Mouse (Mus musculus): ENCODE results near the gene Trim10.
A peak's percentile ranks its signal among the peaks of the same experiment; 100 is the strongest.

Gene Trim10

GRCm38 (mm10) chr17:36869284-36869954 lies at the start of gene Trim10:
Trim10 (plus strand) TSS chr17:36869574.
- DNase-seq = no peak

GRCm38 (mm10) chr17:36824005-36824404 lies 45.4 kb upstream of the Trim10 start:
- peak; percentile 76 for DNase-seq

GRCm38 (mm10) chr17:36825525-36825924 lies 43.8 kb upstream of the Trim10 start:
- DNase-seq = no peak

- DNase-seq = peak; percentile 94
These were observed 43.4 kb upstream of the Trim10 start for GRCm38 (mm10) chr17:36826002-36826401.

GRCm38 (mm10) chr17:36828488-36828887 lies 40.9 kb upstream of the Trim10 start:
- no peak for DNase-seq

GRCm38 (mm10) chr17:36830470-36830869 lies 38.9 kb upstream of the Trim10 start:
- DNase-seq = no peak

- no peak for DNase-seq
These were observed 36.7 kb upstream of the Trim10 start for GRCm38 (mm10) chr17:36832694-36833093.

GRCm38 (mm10) chr17:36835591-36836426 lies 33.6 kb upstream of the Trim10 start:
- peak; percentile 83 for DNase-seq

GRCm38 (mm10) chr17:36836427-36836812 lies 33.0 kb upstream of the Trim10 start:
- no peak for DNase-seq

- peak; percentile 98 for DNase-seq
These were observed 32.3 kb upstream of the Trim10 start, which contains the start of gene Trim26 for GRCm38 (mm10) chr17:36836874-36837647. Trim26 (plus strand) TSS chr17:36837134.

- no peak for DNase-seq
These were observed 30.4 kb upstream of the Trim10 start for GRCm38 (mm10) chr17:36839001-36839400.

- no peak for DNase-seq
These were observed 29.4 kb upstream of the Trim10 start for GRCm38 (mm10) chr17:36839931-36840330.

GRCm38 (mm10) chr17:36840961-36841445 lies 28.4 kb upstream of the Trim10 start:
- no peak for DNase-seq

GRCm38 (mm10) chr17:36843696-36844095 lies 25.7 kb upstream of the Trim10 start:
- no peak for DNase-seq

GRCm38 (mm10) chr17:36844286-36844719 lies 25.1 kb upstream of the Trim10 start:
- DNase-seq = peak; percentile 26

- no peak for DNase-seq
These were observed 24.6 kb upstream of the Trim10 start for GRCm38 (mm10) chr17:36844725-36845124.

GRCm38 (mm10) chr17:36848911-36849310 lies 20.5 kb upstream of the Trim10 start:
- no peak for DNase-seq

- no peak for DNase-seq
These were observed 19.4 kb upstream of the Trim10 start for GRCm38 (mm10) chr17:36849992-36850391.

- no peak for DNase-seq
These were observed 18.2 kb upstream of the Trim10 start for GRCm38 (mm10) chr17:36851200-36851599.

GRCm38 (mm10) chr17:36851627-36852026 lies 17.7 kb upstream of the Trim10 start:
- DNase-seq = no peak

- DNase-seq = no peak
These were observed 13.9 kb upstream of the Trim10 start for GRCm38 (mm10) chr17:36855484-36855883.

- DNase-seq = no peak
These were observed 13.1 kb upstream of the Trim10 start for GRCm38 (mm10) chr17:36856236-36856635.

GRCm38 (mm10) chr17:36858181-36858580 lies 11.2 kb upstream of the Trim10 start:
- DNase-seq = no peak
